Mouse (Mus musculus) G1E (cell line): Measurements from ENCODE around the gene Dscam.

Experiments
- CTCF ChIP-seq: IDR thresholded peaks from 2 replicates; pipeline ENCODE4 v1.5.1; 2012; ENCODE audit warnings: low read depth, low read length, inconsistent platforms, mixed read lengths
- POLR2AphosphoS5 ChIP-seq: IDR thresholded peaks from 2 replicates; pipeline ENCODE4 v1.6.1; 2012; ENCODE audit warnings: low read depth, low read length, inconsistent platforms; ENCODE audit not compliant: insufficient replicate concordance
- TAL1 ChIP-seq: conservative IDR thresholded peaks from 2 replicates; pipeline ENCODE4 v1.6.1; 2012; ENCODE audit warnings: low read depth, low read length, inconsistent platforms, mixed read lengths

DNA sequence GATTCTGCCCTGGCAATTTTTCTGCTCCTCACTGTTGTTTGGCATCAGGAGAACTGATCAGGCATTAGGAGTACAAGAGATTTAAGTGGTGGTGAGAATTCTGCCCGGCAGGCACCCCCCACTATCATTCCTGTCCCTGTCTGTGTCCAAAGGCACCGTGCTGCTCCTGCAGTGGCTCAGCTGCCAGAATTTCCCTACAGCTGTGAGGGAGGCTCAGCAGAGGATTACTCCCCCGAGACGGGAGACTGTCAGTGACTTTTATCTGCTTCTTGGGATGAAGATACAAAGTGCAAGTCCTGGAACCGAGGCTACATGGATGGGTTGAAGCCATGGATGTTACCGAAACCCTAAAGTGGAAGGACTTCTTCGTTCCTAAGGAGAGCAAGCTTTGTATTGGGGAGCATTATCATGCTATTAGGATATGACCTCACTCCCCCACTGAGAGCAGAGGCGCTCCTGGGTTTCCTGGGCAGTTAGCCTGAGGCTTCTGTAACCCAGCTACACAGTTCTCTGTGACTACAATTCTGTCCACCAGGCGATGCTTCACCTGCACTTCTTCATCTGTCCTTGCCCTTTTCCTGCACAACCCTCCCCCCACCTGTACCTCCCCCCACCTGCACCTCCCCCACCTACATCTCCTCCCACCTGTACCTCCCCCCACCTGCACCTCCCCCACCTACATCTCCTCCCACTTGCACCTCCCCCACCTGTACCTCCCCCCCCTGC lies 412.8 kb downstream of the Dscam start:
- TF ChIP-seq CTCF = no peak
- no peak for TF ChIP-seq TAL1
- TF ChIP-seq POLR2AphosphoS5 = no peak
